Mouse (Mus musculus) MEL (cell line): Measurements from ENCODE around the gene 1700016K19Rik. TPM values are rescaled to one million over a fixed set of nuclear protein-coding genes. Genes with fewer than 3 reads are reported as not detected.

Source experiments
- DNase-seq: peaks from one replicate; pipeline ENCODE4 v3.0.0; 2011; ENCODE audit warnings: low read depth, low spot score
- H3K27ac ChIP-seq: 2 replicates; pipeline ENCODE4 v1.5.1; 2012; ENCODE audit warnings: low read depth, mild to moderate bottlenecking, control low read depth, low read length, moderate library complexity; ENCODE audit not compliant: control insufficient read depth
- H3K27me3 ChIP-seq, 2 experiments: fragments of 150-350 bp in 1 of 2; sonication (generic) in 1 of 2; 2 replicates each; pipeline ENCODE4 v1.6.1; 2012; ENCODE audit warnings: low read length in 2 of 2, mild to moderate bottlenecking in 2 of 2, improper control_type of control experiment in 1 of 2, moderate library complexity in 1 of 2; ENCODE audit not compliant: insufficient read depth in 2 of 2, control insufficient read depth in 1 of 2
- H3K36me3 ChIP-seq, 2 experiments: 2 replicates each; pipeline ENCODE4 v1.6.1; 2012 to 2014; ENCODE audit warnings: low read length in 2 of 2, improper control_type of control experiment in 1 of 2, inconsistent platforms in 1 of 2, mild to moderate bottlenecking in 1 of 2; ENCODE audit not compliant: insufficient read depth in 2 of 2, control insufficient read depth in 1 of 2
- H3K4me1 ChIP-seq, 2 experiments: fragments of 150-350 bp in 1 of 2; sonication (generic) in 1 of 2; 2 replicates each; pipeline ENCODE4 v1.6.1; 2012; ENCODE audit warnings: low read length in 2 of 2, improper control_type of control experiment in 1 of 2, mild to moderate bottlenecking in 1 of 2; ENCODE audit not compliant: insufficient read depth in 2 of 2, control insufficient read depth in 1 of 2
- H3K4me3 ChIP-seq, 2 experiments: fragments of 150-350 bp in 1 of 2; sonication (generic) in 1 of 2; 2 replicates each; pipeline ENCODE4 v1.5.1; 2012; ENCODE audit warnings: low read depth in 2 of 2, low read length in 2 of 2, mild to moderate bottlenecking in 2 of 2, moderate library complexity in 2 of 2, control low read depth in 1 of 2, improper control_type of control experiment in 1 of 2; ENCODE audit not compliant: control insufficient read depth in 1 of 2, insufficient read depth in 1 of 2
- H3K79me2 ChIP-seq: 2 replicates; pipeline ENCODE4 v1.6.1; 2012; ENCODE audit warnings: mild to moderate bottlenecking, low read length, moderate library complexity; ENCODE audit not compliant: control insufficient read depth, poor library complexity, insufficient read depth
- H3K9ac ChIP-seq: 2 replicates; pipeline ENCODE4 v1.6.1; 2012; ENCODE audit warnings: low read depth, mild to moderate bottlenecking, control low read depth, low read length, moderate library complexity; ENCODE audit not compliant: control insufficient read depth, poor library complexity, severe bottlenecking
- H3K9me3 ChIP-seq: fragments of 150-350 bp; sonication (generic); replicated peaks from 2 replicates; pipeline ENCODE4 v1.6.1; 2012; ENCODE audit warnings: mild to moderate bottlenecking, low read length, improper control_type of control experiment, moderate library complexity; ENCODE audit not compliant: insufficient read depth
- BHLHE40 ChIP-seq: IDR thresholded peaks from 2 replicates; pipeline ENCODE4 v1.6.1; 2012; ENCODE audit warnings: low read depth, mild to moderate bottlenecking, inconsistent platforms, low read length, improper control_type of control experiment, borderline replicate concordance
- CHD2 ChIP-seq: IDR thresholded peaks from 2 replicates; pipeline ENCODE4 v1.6.1; 2011; ENCODE audit warnings: low read length, improper control_type of control experiment
- CTCF ChIP-seq, 3 experiments: IDR thresholded peaks in 2 of 3; conservative IDR thresholded peaks in 1 of 3; 2 replicates each; pipeline ENCODE4 v1.5.1; 2011 to 2012; ENCODE audit warnings: low read length in 3 of 3, low read depth in 2 of 3, mild to moderate bottlenecking in 2 of 3, improper control_type of control experiment in 1 of 3, inconsistent platforms in 1 of 3, mixed read lengths in 1 of 3, moderate library complexity in 1 of 3; ENCODE audit not compliant: control insufficient read depth in 1 of 3, insufficient read depth in 1 of 3, poor library complexity in 1 of 3, severe bottlenecking in 1 of 3
- E2F4 ChIP-seq: IDR thresholded peaks from 2 replicates; pipeline ENCODE4 v1.6.1; 2011; ENCODE audit warnings: low read depth, low read length, improper control_type of control experiment, borderline replicate concordance
- ELF1 ChIP-seq: IDR thresholded peaks from 2 replicates; pipeline ENCODE4 v1.6.1; 2014; ENCODE audit warnings: low read depth, mild to moderate bottlenecking, inconsistent platforms, low read length, improper control_type of control experiment, moderate library complexity
- EP300 ChIP-seq, 2 experiments: IDR thresholded peaks; 2 replicates each; pipeline ENCODE4 v1.6.1; 2011; ENCODE audit warnings: improper control_type of control experiment in 2 of 2, low read length in 2 of 2, low read depth in 1 of 2, mild to moderate bottlenecking in 1 of 2
- ETS1 ChIP-seq: IDR thresholded peaks from 2 replicates; pipeline ENCODE4 v1.6.1; 2012; ENCODE audit warnings: low read depth, mild to moderate bottlenecking, inconsistent platforms, low read length, improper control_type of control experiment, moderate library complexity
- GABPA ChIP-seq: IDR thresholded peaks from 2 replicates; pipeline ENCODE4 v1.6.1; 2012; ENCODE audit warnings: low read depth, mild to moderate bottlenecking, inconsistent platforms, low read length, improper control_type of control experiment, moderate library complexity
- GATA1 ChIP-seq: IDR thresholded peaks from 2 replicates; pipeline ENCODE4 v1.6.1; 2011; ENCODE audit warnings: low read depth, low read length, improper control_type of control experiment
- HCFC1 ChIP-seq: IDR thresholded peaks from 2 replicates; pipeline ENCODE4 v1.6.1; 2012; ENCODE audit warnings: low read depth, mild to moderate bottlenecking, inconsistent platforms, low read length, improper control_type of control experiment, moderate library complexity
- JUND ChIP-seq: IDR thresholded peaks from 2 replicates; pipeline ENCODE4 v1.6.1; 2011; ENCODE audit warnings: low read depth, mild to moderate bottlenecking, improper control_type of control experiment, low read length
- MAFK ChIP-seq: IDR thresholded peaks from 2 replicates; pipeline ENCODE4 v1.6.1; 2011; ENCODE audit warnings: low read depth, mild to moderate bottlenecking, low read length, improper control_type of control experiment, borderline replicate concordance
- MAX ChIP-seq: IDR thresholded peaks from 2 replicates; pipeline ENCODE4 v1.6.1; 2011; ENCODE audit warnings: low read length, improper control_type of control experiment
- MAZ ChIP-seq: IDR thresholded peaks from 2 replicates; pipeline ENCODE4 v1.6.1; 2012; ENCODE audit warnings: low read depth, mild to moderate bottlenecking, inconsistent platforms, low read length, improper control_type of control experiment
- MEF2A ChIP-seq: IDR thresholded peaks from 2 replicates; pipeline ENCODE4 v1.6.1; 2014; ENCODE audit warnings: low read depth, mild to moderate bottlenecking, inconsistent platforms, low read length, improper control_type of control experiment; ENCODE audit not compliant: poor library complexity, insufficient replicate concordance, severe bottlenecking; ENCODE audit errors: extremely low read depth
- MXI1 ChIP-seq: IDR thresholded peaks from 2 replicates; pipeline ENCODE4 v1.6.1; 2011; ENCODE audit warnings: mild to moderate bottlenecking, low read depth, low read length, improper control_type of control experiment
- MYB ChIP-seq: IDR thresholded peaks from 2 replicates; pipeline ENCODE4 v1.6.1; 2011; ENCODE audit warnings: mild to moderate bottlenecking, low read depth, low read length, improper control_type of control experiment
- MYC ChIP-seq: IDR thresholded peaks from 2 replicates; pipeline ENCODE4 v1.6.1; 2011; ENCODE audit warnings: low read depth, mild to moderate bottlenecking, low read length, improper control_type of control experiment, moderate library complexity
- NELFE ChIP-seq: IDR thresholded peaks from 2 replicates; pipeline ENCODE4 v1.6.1; 2011; ENCODE audit warnings: low read depth, low read length, improper control_type of control experiment
- NRF1 ChIP-seq: IDR thresholded peaks from 2 replicates; pipeline ENCODE4 v1.6.1; 2014; ENCODE audit warnings: low read depth, mild to moderate bottlenecking, inconsistent platforms, low read length, improper control_type of control experiment, moderate library complexity; ENCODE audit not compliant: poor library complexity, insufficient read depth, severe bottlenecking
- POLR2AphosphoS2 ChIP-seq: IDR thresholded peaks from 2 replicates; pipeline ENCODE4 v1.6.1; 2011; ENCODE audit warnings: low read length, improper control_type of control experiment
- RAD21 ChIP-seq: IDR thresholded peaks from 2 replicates; pipeline ENCODE4 v1.6.1; 2011; ENCODE audit warnings: mild to moderate bottlenecking, low read depth, low read length, improper control_type of control experiment
- RCOR1 ChIP-seq: IDR thresholded peaks from 2 replicates; pipeline ENCODE4 v1.6.1; 2012; ENCODE audit warnings: low read depth, mild to moderate bottlenecking, inconsistent platforms, low read length, improper control_type of control experiment
- SIN3A ChIP-seq: IDR thresholded peaks from 2 replicates; pipeline ENCODE4 v1.6.1; 2012; ENCODE audit warnings: low read length, improper control_type of control experiment, inconsistent platforms
- TBP ChIP-seq: IDR thresholded peaks from 2 replicates; pipeline ENCODE4 v1.8.0; 2011; ENCODE audit warnings: low read depth, low read length, improper control_type of control experiment
- TCF12 ChIP-seq: IDR thresholded peaks from 2 replicates; pipeline ENCODE4 v1.6.1; 2014; ENCODE audit warnings: low read depth, mild to moderate bottlenecking, inconsistent platforms, low read length, improper control_type of control experiment, moderate library complexity
- UBTF ChIP-seq: IDR thresholded peaks from 2 replicates; pipeline ENCODE4 v1.6.1; 2012; ENCODE audit warnings: low read depth, mild to moderate bottlenecking, inconsistent platforms, low read length, improper control_type of control experiment, moderate library complexity, borderline replicate concordance; ENCODE audit not compliant: insufficient read depth
- USF1 ChIP-seq: IDR thresholded peaks from 2 replicates; pipeline ENCODE4 v1.6.1; 2014; ENCODE audit warnings: low read depth, mild to moderate bottlenecking, inconsistent platforms, low read length, improper control_type of control experiment, moderate library complexity
- ZC3H11A ChIP-seq: IDR thresholded peaks from 2 replicates; pipeline ENCODE4 v1.6.1; 2012; ENCODE audit warnings: low read depth, mild to moderate bottlenecking, inconsistent platforms, low read length, improper control_type of control experiment
- ZKSCAN1 ChIP-seq: IDR thresholded peaks from 2 replicates; pipeline ENCODE4 v1.6.1; 2012; ENCODE audit warnings: low read depth, mild to moderate bottlenecking, inconsistent platforms, low read length, improper control_type of control experiment, moderate library complexity
- ZMIZ1 ChIP-seq: IDR thresholded peaks from 2 replicates; pipeline ENCODE4 v1.6.1; 2012; ENCODE audit warnings: low read depth, mild to moderate bottlenecking, inconsistent platforms, low read length, improper control_type of control experiment, moderate library complexity
- ZNF384 ChIP-seq: IDR thresholded peaks from 2 replicates; pipeline ENCODE4 v1.6.1; 2012; ENCODE audit warnings: low read depth, mild to moderate bottlenecking, inconsistent platforms, low read length, improper control_type of control experiment
- polyA plus RNA-seq, 2 experiments: library from polyadenylated mRNA; stranded (reverse) in 1 of 2; unstranded in 1 of 2; fragments of >175 nt in 1 of 2; fragments of >200 nt in 1 of 2; gene quantifications; 2 replicates each; pipeline versions ENCODE4 v1.2.1 to v1.2.4; 2012; ENCODE audit warnings: low replicate concordance in 2 of 2, low read depth in 1 of 2; ENCODE audit not compliant: insufficient read length in 2 of 2, insufficient read depth in 1 of 2, missing spikeins in 1 of 2
- total RNA-seq: library from RNA; depleted of rRNA; stranded (reverse); fragments of 300-350 nt; gene quantifications from 2 replicates; pipeline ENCODE4 v1.2.3, GENCODE M21; 2012

Gene 1700016K19Rik
- total and polyA plus RNA-seq, 3 experiments: 0.25 TPM; not detected in 2

DNA sequence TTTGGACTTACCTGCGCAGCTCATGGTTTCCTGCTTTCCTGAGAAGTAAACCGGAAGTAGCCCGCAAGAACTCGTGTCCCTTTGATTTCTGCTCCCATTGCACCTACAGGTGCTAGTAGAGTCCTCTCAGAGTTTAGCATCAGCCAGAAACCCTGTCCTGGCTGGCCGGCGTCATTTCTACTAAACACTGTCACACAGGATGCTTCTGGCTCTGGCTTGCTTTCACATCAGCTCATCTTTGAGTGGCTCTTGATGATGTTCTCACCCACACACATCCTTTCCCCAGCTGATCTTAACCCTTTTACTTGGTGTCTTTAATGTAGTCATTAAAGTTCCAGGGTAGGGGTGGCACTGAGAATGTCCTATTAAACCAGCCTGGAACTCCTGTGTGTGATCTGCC, 15.5 kb downstream of the 1700016K19Rik start:
- no peak overlapping the region for H3K9ac ChIP-seq
- H3K36me3 ChIP-seq: peaks cover 0 to 17% of the 10 kb centered on the region in 2 experiments; a peak in 2 of 4 replicates
- no peaks in the 10 kb centered on the region for H3K9me3 ChIP-seq
- H3K27ac ChIP-seq: no peak overlapping the region
- DNase-seq: no peak
- H3K4me1 ChIP-seq: peaks cover 6 to 31% of the 10 kb centered on the region in 2 experiments
- no peak for TF ChIP-seq USF1
- TF ChIP-seq ELF1: no peak
- TF ChIP-seq HCFC1: no peak
- no peak for TF ChIP-seq ZMIZ1
- no peak for TF ChIP-seq TCF12
- no peak for TF ChIP-seq E2F4
- no peak overlapping the region for H3K4me3 ChIP-seq
- no peaks in the 10 kb centered on the region for H3K27me3 ChIP-seq
- no peaks in the 10 kb centered on the region for H3K79me2 ChIP-seq

GRCm38 (mm10) chr11:76015814-76016213, 16.1 kb downstream of the 1700016K19Rik start:
- H3K9ac ChIP-seq: no peak overlapping the region
- H3K36me3 ChIP-seq: peaks cover 0 to 13% of the 10 kb centered on the region in 2 experiments; a peak in 2 of 4 replicates
- peaks cover 4 to 26% of the 10 kb centered on the region in 2 experiments for H3K4me1 ChIP-seq
- DNase-seq: peak; percentile 83
- H3K79me2 ChIP-seq: no peaks in the 10 kb centered on the region
- H3K27ac ChIP-seq: no peak overlapping the region
- no peaks in the 10 kb centered on the region for H3K27me3 ChIP-seq
- H3K4me3 ChIP-seq: no peak overlapping the region
- H3K9me3 ChIP-seq: no peaks in the 10 kb centered on the region
- TF ChIP-seq RAD21 (no peak), ZKSCAN1 (no peak), MXI1 (no peak), NRF1 (no peak), MAZ (no peak), USF1 (no peak), MYB (no peak), ZC3H11A (no peak), BHLHE40 (no peak), JUND (no peak), MEF2A (no peak), GATA1 (peak; percentile 71), E2F4 (no peak), POLR2AphosphoS2 (no peak), GABPA (peak; percentile 52; the same call in 1 of the 2 replicates), ETS1 (peak; percentile 22; the same call in 1 of the 2 replicates), TBP (no peak), UBTF (no peak), MAX (no peak), CTCF (IDR thresholded peaks at IDR 0.05 in 2 of 3, conservative IDR thresholded peaks at IDR 0.05 in 1 of 3; ENCODE audit: control insufficient read depth in 1 of 3, insufficient read depth in 1 of 3, low read depth in 2 of 3, low read length in 3 of 3, poor library complexity in 1 of 3, severe bottlenecking in 1 of 3) (no peak), RCOR1 (peak; percentile 77), NELFE (no peak), SIN3A (no peak), MAFK (peak; percentile 58; the same call in 1 of the 2 replicates), TCF12 (peak; percentile 67), EP300 (IDR thresholded peaks at IDR 0.05; ENCODE audit: low read depth in 1 of 2, low read length in 2 of 2) (peak; percentile 73), CHD2 (no peak), ZNF384 (peak; percentile 69; the same call in 1 of the 2 replicates), MYC (no peak)
